Mouse (Mus musculus) hindbrain, embryonic 15.5 days (tissue): ENCODE data around the gene Ptpra. TPM values are rescaled to one million over a fixed set of nuclear protein-coding genes. Genes with fewer than 3 reads are reported as not detected.
A peak's percentile ranks its signal among the peaks of the same experiment; 100 is the strongest.
"Not testable (repeated sequence)": the region's sequence is repeated elsewhere in the genome, so short reads cannot be mapped to it uniquely, and the experiment has no call there.

Experiments
- ATAC-seq: fragments of 200-750 bp; cut with Nextera tagmentation; 2 replicates; pipeline ENCODE4 v1.8.0; 2017; ENCODE audit warnings: low read depth, moderate number of reproducible peaks, moderate TSS enrichment; ENCODE audit not compliant: low FRiP score
- H3K27ac ChIP-seq: fragments of 300-500 bp; sonication (generic); replicated peaks from 2 replicates; pipeline ENCODE4 v1.5.1; 2015; ENCODE audit warnings: mild to moderate bottlenecking, inconsistent platforms
- H3K27me3 ChIP-seq: fragments of 300-500 bp; sonication (generic); 2 replicates; pipeline ENCODE4 v1.6.1; 2015; ENCODE audit warnings: control low read depth, inconsistent platforms
- H3K36me3 ChIP-seq: fragments of 300-500 bp; sonication (generic); 2 replicates; pipeline ENCODE4 v1.6.1; 2015; ENCODE audit warnings: control low read depth, inconsistent platforms
- H3K4me1 ChIP-seq: fragments of 300-500 bp; sonication (generic); replicated peaks from 2 replicates; pipeline ENCODE4 v1.6.1; 2015; ENCODE audit warnings: control low read depth, inconsistent platforms
- H3K4me2 ChIP-seq: fragments of 300-500 bp; sonication (generic); 2 replicates; pipeline ENCODE4 v1.6.1; 2015; ENCODE audit warnings: moderate library complexity, mild to moderate bottlenecking, inconsistent platforms
- H3K4me3 ChIP-seq: fragments of 300-500 bp; sonication (generic); 2 replicates; pipeline ENCODE4 v1.5.1; 2015; ENCODE audit warnings: mild to moderate bottlenecking, inconsistent platforms
- H3K9ac ChIP-seq: fragments of 300-500 bp; sonication (generic); 2 replicates; pipeline ENCODE4 v1.6.1; 2015; ENCODE audit warnings: inconsistent platforms
- H3K9me3 ChIP-seq: fragments of 300-500 bp; sonication (generic); 2 replicates; pipeline ENCODE4 v1.6.1; 2016; ENCODE audit warnings: control low read depth, inconsistent platforms
- WGBS: fragments of 180-500 bp; shearing (Covaris S2); methylation state at CpG from one replicate; pipeline ENCODE4 v1.1.7; 2015; 5-methylcytosine and 5-hydroxymethylcytosine counted together
- polyA plus RNA-seq: library from polyadenylated mRNA; unstranded; fragments of >200 nt; fragmentation: Nextera tagmentation; extraction: Ambion mirVana; gene quantifications from 2 replicates; pipeline ENCODE4 v1.2.1, GENCODE M21; 2015

Gene Ptpra
- polyA plus RNA-seq, 1 experiment from 2014 or later, result 145 TPM

DNA sequence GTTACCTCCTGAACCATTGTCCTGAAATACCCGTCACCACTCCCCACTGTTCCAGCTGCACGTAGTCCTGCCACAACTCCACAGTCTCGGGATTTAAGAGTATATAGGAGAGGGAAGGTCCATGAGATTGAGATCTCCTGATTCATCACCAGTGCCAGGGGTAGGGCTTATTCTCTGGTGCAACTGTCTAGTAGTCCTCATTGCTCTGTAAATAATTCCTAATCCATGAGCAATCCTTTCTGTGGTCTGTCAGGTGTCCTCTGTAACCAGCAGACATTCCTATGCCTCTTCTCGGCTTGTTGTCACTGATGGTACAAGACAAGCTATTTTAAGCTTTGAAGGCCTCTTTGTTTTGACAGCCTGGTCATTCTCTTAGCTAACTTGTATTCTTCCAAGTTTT is 46.9 kb downstream of the Ptpra start:
- H3K9ac ChIP-seq, result no peak overlapping the region
- H3K27ac ChIP-seq, result 0 out of 2 replicates have a peak overlapping the region, but pooled peaks have one; percentile 64
- no peaks in the 10 kb centered on the region for H3K27me3 ChIP-seq
- WGBS, result 29% methylated on average over 4 of the region's 4 CpGs
- H3K4me3 ChIP-seq, result no peak overlapping the region
- H3K36me3 ChIP-seq, result no peaks in the 10 kb centered on the region
- ATAC-seq, result no peak
- H3K4me2 ChIP-seq, result no peak overlapping the region
- peaks cover 20% of the 10 kb centered on the region for H3K4me1 ChIP-seq
- H3K9me3 ChIP-seq, result no peaks in the 10 kb centered on the region

DNA sequence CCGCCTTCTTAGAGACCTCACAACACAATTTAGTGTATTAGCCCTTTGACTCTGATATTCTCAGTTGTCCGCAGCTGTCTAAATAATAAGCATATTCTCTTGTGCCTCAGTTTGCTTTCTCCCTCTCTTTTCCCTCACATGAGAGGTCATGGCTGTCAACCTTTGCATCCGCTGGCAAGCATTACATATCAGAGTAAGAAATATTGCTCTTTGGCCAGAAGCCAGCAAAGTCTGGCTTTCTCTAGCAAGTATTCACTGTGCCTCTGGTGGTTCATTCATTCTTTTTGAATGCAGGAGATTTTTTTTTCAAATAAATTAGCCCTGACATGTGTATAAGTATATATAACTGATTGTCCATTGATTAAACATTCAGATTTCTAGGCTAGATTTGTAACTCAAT is 49.5 kb downstream of the Ptpra start:
- ATAC-seq, result no peak
- no peaks in the 10 kb centered on the region for H3K36me3 ChIP-seq
- no peak overlapping the region for H3K9ac ChIP-seq
- peaks cover 20% of the 10 kb centered on the region for H3K4me1 ChIP-seq
- no peaks in the 10 kb centered on the region for H3K27me3 ChIP-seq
- no peak overlapping the region for H3K4me3 ChIP-seq
- 63% methylated on average over 3 of the region's 3 CpGs for WGBS
- no peaks in the 10 kb centered on the region for H3K9me3 ChIP-seq
- no peak overlapping the region for H3K4me2 ChIP-seq
- H3K27ac ChIP-seq, result no peak overlapping the region

DNA sequence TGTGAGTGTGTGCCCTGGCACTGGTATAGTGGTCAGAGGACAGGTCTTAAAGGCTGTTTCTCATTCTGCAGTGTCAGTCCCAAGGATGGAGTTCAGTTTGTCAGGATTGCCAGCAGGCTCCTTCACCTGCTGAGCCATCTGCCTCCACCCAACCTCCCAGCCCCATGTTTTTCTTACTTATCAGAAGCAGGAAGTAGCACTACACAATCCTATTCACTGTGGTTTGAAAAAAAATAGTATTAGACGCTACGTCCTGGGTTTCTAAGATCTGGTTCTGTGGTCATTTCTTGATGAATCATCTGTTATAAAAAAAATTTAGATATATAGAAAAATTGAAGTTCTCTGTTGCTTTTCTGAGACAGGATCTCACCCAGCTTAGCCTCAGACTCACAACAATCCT is 51.5 kb downstream of the Ptpra start:
- H3K9ac ChIP-seq, result no peak overlapping the region
- H3K4me2 ChIP-seq, result no peak overlapping the region
- 86% methylated on average over 2 of the region's 2 CpGs for WGBS
- no peaks in the 10 kb centered on the region for H3K27me3 ChIP-seq
- no peak overlapping the region for H3K4me3 ChIP-seq
- peaks cover 5% of the 10 kb centered on the region; the same call in 1 of the 2 replicates for H3K4me1 ChIP-seq
- peaks cover 9% of the 10 kb centered on the region for H3K36me3 ChIP-seq
- no peak for ATAC-seq
- no peaks in the 10 kb centered on the region for H3K9me3 ChIP-seq
- H3K27ac ChIP-seq, result no peak overlapping the region

DNA sequence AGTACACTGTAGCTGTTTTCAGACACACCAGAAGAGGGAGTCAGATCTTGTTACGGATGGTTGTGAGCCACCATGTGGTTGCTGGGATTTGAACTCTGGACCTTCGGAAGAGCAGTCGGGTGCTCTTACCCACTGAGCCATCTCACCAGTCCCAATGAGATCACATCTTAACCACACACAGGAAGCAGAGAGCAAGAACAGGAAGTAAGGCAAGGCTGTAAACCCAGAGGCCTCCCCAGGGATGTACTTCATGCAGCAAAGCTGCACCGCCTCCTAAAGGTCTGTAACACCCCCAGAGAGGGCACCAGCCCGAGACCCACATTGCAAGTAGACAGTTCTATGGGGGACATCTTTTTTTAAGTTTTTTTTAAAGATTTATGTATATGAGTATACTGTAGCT is 61.5 kb downstream of the Ptpra start:
- not testable (repeated sequence) for H3K4me2 ChIP-seq, H3K4me3 ChIP-seq, ATAC-seq, H3K4me1 ChIP-seq, H3K36me3 ChIP-seq, H3K9me3 ChIP-seq, H3K27ac ChIP-seq, H3K9ac ChIP-seq, H3K27me3 ChIP-seq
- WGBS, result 96% methylated on average over 5 of the region's 5 CpGs

DNA sequence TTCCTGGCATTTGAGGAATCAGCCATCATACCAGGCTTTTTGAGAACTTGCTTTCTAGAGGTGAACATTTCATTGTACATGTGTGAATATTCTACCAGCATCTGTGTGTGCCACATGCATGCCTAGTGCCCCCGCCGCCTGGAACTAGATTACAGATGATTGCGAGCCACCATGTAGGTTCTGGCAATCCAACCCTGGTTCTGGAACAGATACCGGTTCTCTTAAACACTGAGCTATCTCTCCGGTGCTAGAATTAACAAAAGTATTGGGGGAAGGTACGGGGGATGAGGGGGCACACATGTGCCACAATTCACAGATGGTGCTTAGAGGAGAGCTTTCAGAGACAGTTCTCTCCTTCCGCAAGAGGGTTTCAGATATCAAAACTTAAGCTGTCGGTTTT is 63.8 kb downstream of the Ptpra start:
- Histone ChIP-seq H3K4me2 (no peak overlapping the region), H3K4me1 (no peaks in the 10 kb centered on the region; the same call in 1 of the 2 replicates), H3K4me3 (no peak overlapping the region), H3K9me3 (no peaks in the 10 kb centered on the region), H3K36me3 (peaks cover 12% of the 10 kb centered on the region), H3K27me3 (no peaks in the 10 kb centered on the region), H3K9ac (no peak overlapping the region), H3K27ac (no peak overlapping the region)
- 95% methylated on average over 8 of the region's 8 CpGs for WGBS
- no peak for ATAC-seq

DNA sequence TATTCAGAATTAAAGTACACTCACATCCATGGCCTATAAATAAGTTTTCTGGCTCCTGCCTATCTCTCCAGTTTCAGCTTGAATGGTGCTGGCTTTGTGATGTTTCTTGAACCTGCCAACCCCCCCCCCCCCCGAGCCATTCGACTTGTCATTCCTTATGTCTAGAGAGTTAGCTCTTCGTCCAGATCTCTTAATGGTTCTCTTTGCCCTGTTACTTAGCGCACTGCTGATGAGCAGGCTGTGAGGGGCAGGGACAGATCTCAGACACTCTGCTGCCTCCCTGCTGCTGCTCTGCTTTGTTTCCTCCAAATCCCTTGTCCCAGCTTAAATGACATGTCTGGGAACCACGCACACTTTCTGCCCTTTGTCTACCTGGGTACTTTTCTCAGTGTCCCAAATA is 65.7 kb downstream of the Ptpra start:
- 42% methylated on average over 5 of the region's 5 CpGs for WGBS
- Histone ChIP-seq H3K27me3 (no peaks in the 10 kb centered on the region), H3K27ac (peak overlapping the region; percentile 38; the same call in 1 of the 2 replicates), H3K4me3 (no peak overlapping the region), H3K36me3 (peaks cover 29% of the 10 kb centered on the region), H3K4me2 (no peak overlapping the region), H3K9me3 (no peaks in the 10 kb centered on the region), H3K4me1 (no peaks in the 10 kb centered on the region; the same call in 1 of the 2 replicates), H3K9ac (no peak overlapping the region)
- no peak for ATAC-seq

DNA sequence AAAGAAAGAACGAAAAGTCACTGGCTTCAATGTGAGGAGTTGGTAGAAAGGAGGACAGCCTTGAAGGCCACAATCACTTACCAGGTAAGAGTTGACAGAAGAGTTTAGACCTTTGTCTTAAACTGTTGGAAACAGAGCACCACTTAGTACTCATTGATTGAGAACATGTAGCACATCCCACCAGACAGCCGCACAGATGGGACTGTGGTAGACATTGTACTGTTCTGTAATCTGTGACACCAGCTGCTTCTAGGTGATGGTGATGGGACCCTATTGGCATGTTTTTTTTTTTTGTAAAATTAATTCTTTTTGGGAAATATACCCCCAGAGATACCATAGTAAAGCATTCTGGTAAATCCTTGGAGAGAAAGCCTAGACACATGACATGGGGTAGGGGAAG is 71.8 kb downstream of the Ptpra start:
- ATAC-seq, result no peak
- no peaks in the 10 kb centered on the region for H3K4me1 ChIP-seq
- peaks cover 52% of the 10 kb centered on the region for H3K36me3 ChIP-seq
- no peaks in the 10 kb centered on the region for H3K9me3 ChIP-seq
- H3K9ac ChIP-seq, result no peak overlapping the region
- no peak overlapping the region for H3K4me2 ChIP-seq
- H3K4me3 ChIP-seq, result no peak overlapping the region
- WGBS, result 95% methylated on average over 2 of the region's 2 CpGs
- H3K27ac ChIP-seq, result no peak overlapping the region
- H3K27me3 ChIP-seq, result no peaks in the 10 kb centered on the region

DNA sequence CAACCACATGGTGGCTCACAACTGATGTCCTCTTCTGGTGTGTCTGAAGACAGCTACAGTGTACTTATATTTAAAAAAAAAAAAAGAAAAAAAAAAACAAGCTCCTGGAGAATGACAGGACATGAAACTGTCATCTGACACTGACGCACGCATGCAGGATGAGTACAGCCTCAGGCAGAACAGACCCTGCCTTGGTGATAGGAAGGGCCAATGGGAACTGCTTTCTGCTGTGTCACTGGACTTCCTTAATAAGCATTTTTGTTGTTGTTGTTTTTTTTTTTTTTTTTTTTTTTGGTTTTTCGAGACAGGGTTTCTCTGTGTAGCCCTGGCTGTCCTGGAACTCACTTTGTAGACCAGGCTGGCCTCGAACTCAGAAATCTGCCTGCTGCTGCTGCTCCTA is 75.4 kb downstream of the Ptpra start:
- not testable (repeated sequence) for H3K27ac ChIP-seq, ATAC-seq, H3K4me2 ChIP-seq, H3K27me3 ChIP-seq, H3K4me3 ChIP-seq, H3K4me1 ChIP-seq, H3K9me3 ChIP-seq, H3K9ac ChIP-seq
- WGBS, result 99% methylated on average over 4 of the region's 4 CpGs
- peaks cover 36% of the 10 kb centered on the region for H3K36me3 ChIP-seq

DNA sequence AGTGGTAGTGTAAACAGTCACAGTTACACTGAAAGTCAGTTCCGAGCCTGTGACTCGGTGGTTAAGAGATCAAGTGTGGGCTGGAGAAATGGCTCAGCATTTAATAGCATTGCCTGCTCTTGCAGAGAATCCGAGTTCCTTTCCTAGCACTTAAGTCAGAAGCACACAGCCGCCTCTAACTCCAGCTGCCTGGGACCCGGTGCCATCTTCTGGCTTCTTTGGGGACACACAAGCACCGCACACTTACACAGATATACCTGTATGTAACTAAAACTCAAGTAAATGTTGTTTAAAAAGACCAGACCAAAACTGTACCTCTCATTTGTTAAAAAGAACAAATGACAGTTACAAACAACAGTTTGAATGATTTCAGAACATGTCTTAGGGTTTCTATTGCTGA is 78.4 kb downstream of the Ptpra start:
- Histone ChIP-seq H3K36me3 (peaks cover 23% of the 10 kb centered on the region), H3K9ac (no peak overlapping the region), H3K27me3 (no peaks in the 10 kb centered on the region), H3K4me2 (no peak overlapping the region), H3K4me3 (no peak overlapping the region), H3K27ac (no peak overlapping the region), H3K9me3 (no peaks in the 10 kb centered on the region), H3K4me1 (no peaks in the 10 kb centered on the region)
- no peak for ATAC-seq
- WGBS, result 84% methylated on average over 6 of the region's 6 CpGs

DNA sequence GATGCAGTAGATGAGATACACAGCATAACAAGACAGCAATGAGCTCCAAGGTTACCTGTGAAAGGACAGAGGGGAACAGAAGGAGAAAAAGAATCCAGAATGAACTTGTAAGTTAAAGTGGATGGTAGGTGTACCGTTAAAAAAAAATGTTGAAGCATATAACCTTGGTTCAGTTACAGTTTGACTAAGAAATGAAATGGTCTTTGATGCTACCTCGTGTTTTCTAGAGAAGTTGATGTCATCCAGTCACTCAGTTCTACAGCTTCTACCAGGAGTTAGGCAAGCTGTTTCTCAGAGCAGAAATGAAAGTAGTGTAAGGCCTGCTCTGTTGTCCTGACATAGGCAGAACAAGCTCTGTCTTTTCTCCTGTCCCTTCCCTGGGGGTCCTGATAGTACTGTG is 79.2 kb downstream of the Ptpra start:
- Histone ChIP-seq H3K27me3 (no peaks in the 10 kb centered on the region), H3K27ac (no peak overlapping the region), H3K36me3 (peaks cover 31% of the 10 kb centered on the region), H3K9ac (no peak overlapping the region), H3K4me3 (no peak overlapping the region), H3K4me2 (no peak overlapping the region), H3K4me1 (no peaks in the 10 kb centered on the region), H3K9me3 (no peaks in the 10 kb centered on the region)
- ATAC-seq, result no peak
- 94% methylated on average over 2 of the region's 2 CpGs for WGBS

DNA sequence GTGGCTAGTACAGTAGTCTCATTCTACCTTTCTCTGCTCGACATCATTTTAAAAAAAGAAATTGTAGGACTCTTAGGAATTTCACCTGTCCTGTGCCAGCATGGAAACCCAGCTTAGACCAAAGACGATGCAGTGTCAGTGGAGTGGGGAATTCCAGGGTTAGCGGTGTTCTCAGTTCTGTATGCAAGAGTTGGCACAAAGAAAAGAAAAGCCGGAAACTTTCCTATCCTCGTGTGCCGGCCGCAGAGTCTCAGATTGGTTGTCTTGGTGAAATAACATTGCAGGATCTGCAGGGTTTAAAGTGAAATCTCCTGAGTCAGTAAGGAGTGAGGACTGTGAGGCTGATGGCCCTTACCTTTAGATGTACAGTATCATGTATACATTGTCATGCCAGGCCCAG is 79.8 kb downstream of the Ptpra start:
- no peaks in the 10 kb centered on the region for H3K4me1 ChIP-seq
- H3K27me3 ChIP-seq, result no peaks in the 10 kb centered on the region
- H3K4me2 ChIP-seq, result no peak overlapping the region
- no peak for ATAC-seq
- H3K36me3 ChIP-seq, result peaks cover 36% of the 10 kb centered on the region
- no peak overlapping the region for H3K4me3 ChIP-seq
- H3K27ac ChIP-seq, result no peak overlapping the region
- 91% methylated on average over 7 of the region's 7 CpGs for WGBS
- H3K9ac ChIP-seq, result no peak overlapping the region
- no peaks in the 10 kb centered on the region for H3K9me3 ChIP-seq

DNA sequence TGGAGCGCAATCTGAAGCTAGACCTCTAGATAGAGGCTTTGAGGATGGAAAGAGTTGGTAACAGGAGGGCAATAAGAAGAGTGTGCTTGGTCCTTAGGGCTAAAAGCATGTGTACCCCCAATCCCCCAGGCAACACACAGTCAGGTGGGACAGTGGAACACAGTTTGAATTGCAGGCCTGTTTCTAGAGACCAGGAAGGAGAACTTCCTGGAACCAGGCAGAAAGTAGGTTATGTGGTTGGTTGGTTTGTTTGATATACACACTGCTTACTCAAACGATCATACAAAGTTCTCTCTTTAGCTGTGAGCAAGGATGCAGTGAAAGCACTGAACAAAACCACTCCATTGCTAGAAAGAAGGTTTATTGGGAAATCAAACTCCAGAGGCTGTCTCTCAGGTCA is 82.1 kb downstream of the Ptpra start:
- H3K36me3 ChIP-seq, result peaks cover 54% of the 10 kb centered on the region
- H3K27me3 ChIP-seq, result no peaks in the 10 kb centered on the region
- no peak overlapping the region for H3K27ac ChIP-seq
- H3K9me3 ChIP-seq, result no peaks in the 10 kb centered on the region
- WGBS, result 93% methylated on average over 2 of the region's 2 CpGs
- no peak overlapping the region for H3K4me2 ChIP-seq
- no peak overlapping the region for H3K9ac ChIP-seq
- no peak overlapping the region for H3K4me3 ChIP-seq
- no peaks in the 10 kb centered on the region for H3K4me1 ChIP-seq
- ATAC-seq, result no peak

DNA sequence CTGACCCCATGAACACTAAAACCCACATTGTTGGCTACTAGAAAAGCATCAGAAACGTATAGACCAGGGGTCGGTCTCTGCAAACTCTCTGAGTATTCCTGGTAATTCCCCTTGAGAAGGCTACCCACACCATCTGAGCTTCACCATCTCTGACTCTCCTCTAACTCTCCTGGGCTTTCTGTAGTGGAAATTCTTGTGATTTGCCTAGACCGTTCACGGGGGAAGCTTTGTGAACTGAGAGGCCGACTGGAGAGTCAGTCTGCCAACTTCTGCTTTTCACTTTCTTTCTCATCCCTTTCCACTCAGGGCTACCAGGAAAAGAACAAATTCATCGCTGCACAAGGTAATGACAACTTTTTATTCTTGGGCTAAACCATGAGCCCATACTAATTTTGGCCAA is 84.9 kb downstream of the Ptpra start:
- Histone ChIP-seq H3K4me1 (no peaks in the 10 kb centered on the region), H3K27ac (no peak overlapping the region), H3K9ac (no peak overlapping the region), H3K4me2 (no peak overlapping the region), H3K27me3 (no peaks in the 10 kb centered on the region), H3K9me3 (no peaks in the 10 kb centered on the region), H3K36me3 (peaks cover 68% of the 10 kb centered on the region), H3K4me3 (no peak overlapping the region)
- no peak for ATAC-seq
- 96% methylated on average over 6 of the region's 6 CpGs for WGBS
